Mouse (Mus musculus): ENCODE results near the gene Ankrd44. TPM values are rescaled to one million over a fixed set of nuclear protein-coding genes. Genes with fewer than 3 reads are reported as not detected.

Ankrd44 gene
- polyA plus RNA-seq, 1 experiment from 2014 or later = 10.5 TPM

GRCm38 (mm10) chr1:54844361-54844760 is 81.8 kb downstream of the Ankrd44 start:
- Histone ChIP-seq H3K9ac (ENCODE audit: low read length) (no peak overlapping the region), H3K4me2 (ENCODE audit: low read length) (no peak overlapping the region), H3K9me3 (ENCODE audit: control insufficient read depth, low read length) (no peaks in the 10 kb centered on the region), H3K27ac (replicated peaks in 1 of 2; ENCODE audit: control insufficient read depth in 1 of 2, insufficient read depth in 1 of 2, low read depth in 2 of 2, low read length in 2 of 2) (no peak overlapping the region), H3K36me3 (ENCODE audit: control insufficient read depth, insufficient read depth, low read length) (no peaks in the 10 kb centered on the region), H3K4me1 (ENCODE audit: control insufficient read depth in 2 of 2, insufficient read depth in 2 of 2, low read length in 2 of 2) (peaks cover 10 to 13% of the 10 kb centered on the region in 2 experiments), H3K27me3 (ENCODE audit: control insufficient read depth, insufficient read depth, low read length) (no peaks in the 10 kb centered on the region), H3K4me3 (ENCODE audit: control insufficient read depth in 1 of 2, insufficient read depth in 1 of 2, low read depth in 1 of 2, low read length in 2 of 2) (no peak overlapping the region)
- WGBS = 54% methylated on average over 1 of the region's 1 CpGs
- ATAC-seq (ENCODE audit: insufficient number of reproducible peaks, insufficient read depth, low FRiP score, low read depth) = no peak

DNA sequence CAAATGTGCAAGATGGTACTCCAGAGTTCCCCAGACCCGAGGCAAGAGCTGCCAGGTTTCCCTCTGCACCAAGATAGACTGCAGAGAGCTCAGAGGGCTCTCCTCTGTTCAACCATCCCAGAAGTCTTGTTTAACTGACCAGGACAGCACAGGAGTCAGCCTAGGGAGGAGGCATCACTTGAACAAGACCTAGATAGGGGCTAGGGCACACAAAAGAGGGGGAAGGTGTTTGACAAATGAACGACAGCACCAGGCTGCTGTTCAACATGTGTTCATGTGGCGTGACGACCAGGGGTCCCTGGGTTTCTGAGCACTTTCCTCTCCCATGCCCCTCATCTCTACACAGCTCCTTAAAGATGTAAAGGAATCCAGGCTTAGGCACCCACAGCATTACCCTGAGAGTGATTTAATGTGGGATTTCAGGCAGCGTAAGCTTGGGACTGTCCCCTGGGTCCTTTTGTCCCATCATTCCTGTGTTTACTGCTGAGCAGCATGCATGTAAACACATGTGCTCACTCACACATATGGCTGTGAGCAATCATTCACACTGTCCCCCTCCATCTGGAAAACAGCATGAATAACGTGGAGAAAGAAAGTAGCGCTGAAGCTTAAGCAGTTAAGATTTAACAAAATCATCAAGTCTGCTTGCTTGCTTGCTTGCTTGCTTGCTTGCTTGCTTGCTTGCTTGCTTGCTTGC is 83.3 kb downstream of the Ankrd44 start:
- H3K36me3 ChIP-seq (ENCODE audit: control insufficient read depth, insufficient read depth, low read length) = no peaks in the 10 kb centered on the region
- H3K4me1 ChIP-seq (ENCODE audit: control insufficient read depth in 2 of 2, insufficient read depth in 2 of 2, low read length in 2 of 2) = peaks cover 17 to 18% of the 10 kb centered on the region in 2 experiments
- H3K9me3 ChIP-seq (ENCODE audit: control insufficient read depth, low read length) = no peaks in the 10 kb centered on the region
- no peak for ATAC-seq (ENCODE audit: insufficient number of reproducible peaks, insufficient read depth, low FRiP score, low read depth)
- 63% methylated on average over 7 of the region's 7 CpGs for WGBS
- H3K27ac ChIP-seq (replicated peaks in 1 of 2; ENCODE audit: control insufficient read depth in 1 of 2, insufficient read depth in 1 of 2, low read depth in 2 of 2, low read length in 2 of 2) = no peak overlapping the region
- no peak overlapping the region for H3K4me3 ChIP-seq (ENCODE audit: control insufficient read depth in 1 of 2, insufficient read depth in 1 of 2, low read depth in 1 of 2, low read length in 2 of 2)
- H3K27me3 ChIP-seq (ENCODE audit: control insufficient read depth, insufficient read depth, low read length) = no peaks in the 10 kb centered on the region
- no peak overlapping the region for H3K9ac ChIP-seq (ENCODE audit: low read length)
- H3K4me2 ChIP-seq (ENCODE audit: low read length) = no peak overlapping the region

DNA sequence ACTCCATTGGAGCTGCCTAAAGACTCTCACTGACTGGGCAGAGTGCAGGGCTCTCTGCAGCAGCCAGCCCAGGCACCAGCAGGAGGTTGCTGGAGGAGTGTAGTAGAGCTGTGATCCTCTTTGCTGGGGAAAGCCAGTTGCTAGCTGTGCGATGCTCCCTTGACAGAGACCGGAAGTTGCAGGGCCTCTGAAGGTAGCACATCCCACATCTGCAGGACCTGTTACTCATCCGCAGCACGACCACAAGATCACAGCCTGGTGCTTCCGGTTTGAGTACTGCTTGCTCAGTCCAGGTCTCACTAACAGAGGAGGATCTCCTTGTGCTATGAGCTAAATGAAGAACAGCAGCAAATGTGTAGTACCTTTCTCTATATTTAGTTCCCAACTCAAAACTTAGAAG is 84.4 kb downstream of the Ankrd44 start:
- H3K4me1 ChIP-seq (ENCODE audit: control insufficient read depth in 2 of 2, insufficient read depth in 2 of 2, low read length in 2 of 2) = peaks cover 19% of the 10 kb centered on the region in 2 experiments
- no peaks in the 10 kb centered on the region for H3K9me3 ChIP-seq (ENCODE audit: control insufficient read depth, low read length)
- H3K9ac ChIP-seq (ENCODE audit: low read length) = no peak overlapping the region
- no peaks in the 10 kb centered on the region for H3K36me3 ChIP-seq (ENCODE audit: control insufficient read depth, insufficient read depth, low read length)
- H3K4me2 ChIP-seq (ENCODE audit: low read length) = no peak overlapping the region
- no peak overlapping the region for H3K4me3 ChIP-seq (ENCODE audit: control insufficient read depth in 1 of 2, insufficient read depth in 1 of 2, low read depth in 1 of 2, low read length in 2 of 2)
- WGBS = 41% methylated on average over 5 of the region's 5 CpGs
- ATAC-seq (ENCODE audit: insufficient number of reproducible peaks, insufficient read depth, low FRiP score, low read depth) = no peak
- no peak overlapping the region for H3K27ac ChIP-seq (replicated peaks in 1 of 2; ENCODE audit: control insufficient read depth in 1 of 2, insufficient read depth in 1 of 2, low read depth in 2 of 2, low read length in 2 of 2)
- H3K27me3 ChIP-seq (ENCODE audit: control insufficient read depth, insufficient read depth, low read length) = no peaks in the 10 kb centered on the region

- no peak overlapping the region for H3K9ac ChIP-seq (ENCODE audit: low read length)
- H3K9me3 ChIP-seq (ENCODE audit: control insufficient read depth, low read length) = no peaks in the 10 kb centered on the region
- no peak overlapping the region for H3K4me3 ChIP-seq (ENCODE audit: control insufficient read depth in 1 of 2, insufficient read depth in 1 of 2, low read depth in 1 of 2, low read length in 2 of 2)
- H3K27ac ChIP-seq (replicated peaks in 1 of 2; ENCODE audit: control insufficient read depth in 1 of 2, insufficient read depth in 1 of 2, low read depth in 2 of 2, low read length in 2 of 2) = 0 out of 4 replicates have a peak overlapping the region, but pooled peaks of 1 of the 2 experiments have one; percentile 16
- WGBS = 32% methylated on average over 2 of the region's 2 CpGs
- peaks cover 19% of the 10 kb centered on the region in 2 experiments for H3K4me1 ChIP-seq (ENCODE audit: control insufficient read depth in 2 of 2, insufficient read depth in 2 of 2, low read length in 2 of 2)
- no peak overlapping the region for H3K4me2 ChIP-seq (ENCODE audit: low read length)
- no peak for ATAC-seq (ENCODE audit: insufficient number of reproducible peaks, insufficient read depth, low FRiP score, low read depth)
- no peaks in the 10 kb centered on the region for H3K27me3 ChIP-seq (ENCODE audit: control insufficient read depth, insufficient read depth, low read length)
- H3K36me3 ChIP-seq (ENCODE audit: control insufficient read depth, insufficient read depth, low read length) = no peaks in the 10 kb centered on the region
Measured at GRCm38 (mm10) chr1:54840040-54840439, 86.1 kb downstream of the Ankrd44 start.

GRCm38 (mm10) chr1:54838486-54838805 is 87.7 kb downstream of the Ankrd44 start:
- Histone ChIP-seq H3K4me3 (ENCODE audit: control insufficient read depth in 1 of 2, insufficient read depth in 1 of 2, low read depth in 1 of 2, low read length in 2 of 2) (no peak overlapping the region), H3K27ac (replicated peaks in 1 of 2; ENCODE audit: control insufficient read depth in 1 of 2, insufficient read depth in 1 of 2, low read depth in 2 of 2, low read length in 2 of 2) (0 out of 4 replicates have a peak overlapping the region, but pooled peaks of 1 of the 2 experiments have one; percentile 2), H3K4me1 (ENCODE audit: control insufficient read depth in 2 of 2, insufficient read depth in 2 of 2, low read length in 2 of 2) (peaks cover 19% of the 10 kb centered on the region in 2 experiments), H3K9ac (ENCODE audit: low read length) (no peak overlapping the region), H3K27me3 (ENCODE audit: control insufficient read depth, insufficient read depth, low read length) (no peaks in the 10 kb centered on the region), H3K4me2 (ENCODE audit: low read length) (no peak overlapping the region), H3K9me3 (ENCODE audit: control insufficient read depth, low read length) (no peaks in the 10 kb centered on the region), H3K36me3 (ENCODE audit: control insufficient read depth, insufficient read depth, low read length) (no peaks in the 10 kb centered on the region)
- WGBS = 77% methylated on average over 6 of the region's 6 CpGs
- ATAC-seq (ENCODE audit: insufficient number of reproducible peaks, insufficient read depth, low FRiP score, low read depth) = no peak

- Histone ChIP-seq H3K4me3 (ENCODE audit: control insufficient read depth in 1 of 2, insufficient read depth in 1 of 2, low read depth in 1 of 2, low read length in 2 of 2) (no peak overlapping the region), H3K4me2 (ENCODE audit: low read length) (peak overlapping the region; percentile 19; the same call in 1 of the 2 replicates), H3K4me1 (ENCODE audit: control insufficient read depth in 2 of 2, insufficient read depth in 2 of 2, low read length in 2 of 2) (peaks cover 18 to 19% of the 10 kb centered on the region in 2 experiments), H3K36me3 (ENCODE audit: control insufficient read depth, insufficient read depth, low read length) (no peaks in the 10 kb centered on the region), H3K27ac (replicated peaks in 1 of 2; ENCODE audit: control insufficient read depth in 1 of 2, insufficient read depth in 1 of 2, low read depth in 2 of 2, low read length in 2 of 2) (peak overlapping the region; percentile 2 to 3; a peak in 2 of 4 replicates), H3K9ac (ENCODE audit: low read length) (no peak overlapping the region), H3K9me3 (ENCODE audit: control insufficient read depth, low read length) (no peaks in the 10 kb centered on the region), H3K27me3 (ENCODE audit: control insufficient read depth, insufficient read depth, low read length) (no peaks in the 10 kb centered on the region)
- ATAC-seq (ENCODE audit: insufficient number of reproducible peaks, insufficient read depth, low FRiP score, low read depth) = no peak
- 56% methylated on average over 17 of the region's 17 CpGs for WGBS
Measured at GRCm38 (mm10) chr1:54837721-54838485, 88.3 kb downstream of the Ankrd44 start.

GRCm38 (mm10) chr1:54835661-54836205 is 90.5 kb downstream of the Ankrd44 start:
- WGBS = 78% methylated on average over 6 of the region's 6 CpGs
- no peak overlapping the region for H3K9ac ChIP-seq (ENCODE audit: low read length)
- H3K4me3 ChIP-seq (ENCODE audit: control insufficient read depth in 1 of 2, insufficient read depth in 1 of 2, low read depth in 1 of 2, low read length in 2 of 2) = no peak overlapping the region
- H3K4me1 ChIP-seq (ENCODE audit: control insufficient read depth in 2 of 2, insufficient read depth in 2 of 2, low read length in 2 of 2) = peaks cover 9 to 11% of the 10 kb centered on the region in 2 experiments
- no peaks in the 10 kb centered on the region for H3K27me3 ChIP-seq (ENCODE audit: control insufficient read depth, insufficient read depth, low read length)
- no peaks in the 10 kb centered on the region for H3K9me3 ChIP-seq (ENCODE audit: control insufficient read depth, low read length)
- ATAC-seq (ENCODE audit: insufficient number of reproducible peaks, insufficient read depth, low FRiP score, low read depth) = no peak
- H3K27ac ChIP-seq (replicated peaks in 1 of 2; ENCODE audit: control insufficient read depth in 1 of 2, insufficient read depth in 1 of 2, low read depth in 2 of 2, low read length in 2 of 2) = no peak overlapping the region
- no peak overlapping the region for H3K4me2 ChIP-seq (ENCODE audit: low read length)
- H3K36me3 ChIP-seq (ENCODE audit: control insufficient read depth, insufficient read depth, low read length) = no peaks in the 10 kb centered on the region

Data from heart, embryonic 14.5 days (tissue).